Mouse (Mus musculus) c-Kit-positive CD71-negative TER-119-negative erythroid progenitor cells, embryonic 14.5 days (primary cell): ENCODE data around the gene Fbxl17.

Experiments used
- DNase-seq: peaks from one replicate; pipeline ENCODE4 v3.0.0-alpha.2; 2013; ENCODE audit warnings: low read depth

Gene Fbxl17

GRCm38 (mm10) chr17:63402741-63403681 lies 96.8 kb downstream of the Fbxl17 start:
- no peak for DNase-seq

GRCm38 (mm10) chr17:63402170-63402569 lies 97.6 kb downstream of the Fbxl17 start:
- DNase-seq = no peak

- DNase-seq = no peak
Measured at GRCm38 (mm10) chr17:63400640-63401039, 99.2 kb downstream of the Fbxl17 start.

GRCm38 (mm10) chr17:63399816-63400215 lies 100.0 kb downstream of the Fbxl17 start:
- DNase-seq = no peak

- no peak for DNase-seq
Measured at GRCm38 (mm10) chr17:63391506-63391905, 108.3 kb downstream of the Fbxl17 start.

GRCm38 (mm10) chr17:63390951-63391350 lies 108.9 kb downstream of the Fbxl17 start:
- DNase-seq = no peak

GRCm38 (mm10) chr17:63370977-63371376 lies 128.8 kb downstream of the Fbxl17 start:
- DNase-seq = no peak

- no peak for DNase-seq
Measured at GRCm38 (mm10) chr17:63369631-63370310, 130.0 kb downstream of the Fbxl17 start.

GRCm38 (mm10) chr17:63367476-63367875 lies 132.3 kb downstream of the Fbxl17 start:
- no peak for DNase-seq

- DNase-seq = no peak
Measured at GRCm38 (mm10) chr17:63366045-63366444, 133.8 kb downstream of the Fbxl17 start.

- DNase-seq = no peak
Measured at GRCm38 (mm10) chr17:63364605-63365004, 135.2 kb downstream of the Fbxl17 start.

- DNase-seq = no peak
Measured at GRCm38 (mm10) chr17:63362196-63362595, 137.6 kb downstream of the Fbxl17 start.

GRCm38 (mm10) chr17:63361679-63362078 lies 138.1 kb downstream of the Fbxl17 start:
- no peak for DNase-seq

GRCm38 (mm10) chr17:63358837-63359236 lies 141.0 kb downstream of the Fbxl17 start:
- no peak for DNase-seq

GRCm38 (mm10) chr17:63356202-63356601 lies 143.6 kb downstream of the Fbxl17 start:
- no peak for DNase-seq

GRCm38 (mm10) chr17:63352634-63353195 lies 147.1 kb downstream of the Fbxl17 start:
- DNase-seq = no peak

- DNase-seq = no peak
Measured at GRCm38 (mm10) chr17:63351682-63352081, 148.1 kb downstream of the Fbxl17 start.

GRCm38 (mm10) chr17:63350876-63351509 lies 148.8 kb downstream of the Fbxl17 start:
- DNase-seq = no peak

- no peak for DNase-seq
Measured at GRCm38 (mm10) chr17:63344101-63344500, 155.7 kb downstream of the Fbxl17 start.

- no peak for DNase-seq
Measured at GRCm38 (mm10) chr17:63343076-63343475, 156.7 kb downstream of the Fbxl17 start.

GRCm38 (mm10) chr17:63342440-63342839 lies 157.4 kb downstream of the Fbxl17 start:
- DNase-seq = no peak

- no peak for DNase-seq
Measured at GRCm38 (mm10) chr17:63341203-63341602, 158.6 kb downstream of the Fbxl17 start.
